Mouse (Mus musculus) layer of hippocampus, adult 11-12 months (tissue): ENCODE results near the gene Lcp2.
A peak's percentile ranks its signal among the peaks of the same experiment; 100 is the strongest.

ENCODE experiments used
- DNase-seq: peaks from one replicate; pipeline ENCODE4 v3.0.0; 2022; ENCODE audit warnings: low spot score

The Lcp2 gene

DNA sequence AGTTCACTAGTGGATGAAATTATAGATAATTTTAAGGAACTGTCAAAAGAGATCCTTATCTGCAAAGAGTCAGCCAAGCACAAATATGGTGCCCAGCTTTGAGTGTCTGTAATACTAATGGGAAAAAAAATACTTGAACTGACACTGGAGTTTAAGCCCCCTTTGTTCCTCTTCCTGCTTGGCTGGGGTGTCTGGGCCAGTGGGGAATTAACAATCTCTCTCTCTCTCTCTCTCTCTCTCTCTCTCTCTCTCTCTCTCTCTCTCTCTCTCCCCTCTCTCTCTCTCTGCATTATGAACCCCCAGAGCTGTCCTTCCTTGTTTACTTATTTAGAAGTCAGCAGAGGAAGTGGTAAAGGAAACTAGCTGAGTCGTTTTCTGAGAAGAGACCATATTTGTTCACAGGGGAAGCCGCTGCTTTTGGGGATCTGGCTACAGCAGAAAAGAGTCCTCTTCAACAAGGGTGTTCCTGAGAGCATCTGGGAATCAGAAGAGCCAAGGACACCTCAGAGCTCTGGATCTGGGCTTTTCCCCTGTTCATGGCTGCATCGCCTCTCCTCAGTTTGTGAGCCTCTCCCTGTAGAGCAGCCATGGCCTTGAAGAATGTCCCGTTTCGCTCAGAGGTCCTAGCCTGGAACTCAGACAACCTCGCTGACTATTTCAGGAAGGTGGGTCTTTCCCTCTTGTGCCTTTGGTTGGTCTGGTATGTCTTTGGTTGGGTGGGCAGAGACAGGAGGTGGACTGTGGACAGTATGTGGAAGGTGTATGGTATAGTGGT is at the start of gene Lcp2:
Gene Lcp2 (plus strand): TSS at position 154 of the 775 bp plus-strand sequence.
- no peak for DNase-seq

DNA sequence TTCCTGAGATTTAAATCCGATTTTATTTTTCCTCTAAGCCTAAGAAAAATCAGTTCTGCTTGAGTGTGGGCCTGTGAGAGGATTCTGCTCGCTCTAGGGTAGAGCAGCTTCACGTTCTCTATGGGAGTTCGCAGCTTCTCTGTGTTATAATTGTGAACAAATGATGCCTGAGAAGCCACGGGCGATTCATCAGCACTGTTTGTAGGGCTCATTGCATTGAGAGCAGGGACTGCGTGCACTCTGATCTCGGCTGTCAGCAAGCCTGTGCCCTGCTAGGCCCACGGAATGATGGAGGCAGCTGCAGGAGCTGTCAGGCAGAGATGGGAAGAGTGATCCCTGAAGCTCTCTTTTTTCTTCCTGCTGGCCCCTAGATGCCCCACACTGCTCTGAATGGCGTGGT is 48.5 kb upstream of the Lcp2 start:
- DNase-seq: no peak

DNA sequence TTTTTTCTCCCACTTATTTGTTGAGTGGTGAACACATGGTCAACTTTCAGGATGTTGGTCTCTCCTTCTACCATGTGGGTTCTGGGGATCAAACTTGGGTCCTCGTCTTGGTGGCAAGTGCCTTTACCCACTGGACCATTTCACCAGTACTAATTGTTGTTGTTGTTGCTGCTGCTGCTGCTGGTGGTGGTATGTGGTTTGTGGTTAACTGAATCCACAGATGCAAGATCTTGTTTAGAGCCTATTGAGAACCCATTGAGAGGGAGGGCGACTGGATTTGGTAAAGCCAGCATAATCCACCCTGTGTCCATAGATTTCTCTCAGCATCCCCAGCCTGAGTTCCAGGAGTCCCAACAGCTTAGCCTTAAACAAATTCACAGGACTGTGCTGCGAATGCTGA is 46.3 kb upstream of the Lcp2 start:
- no peak for DNase-seq

DNA sequence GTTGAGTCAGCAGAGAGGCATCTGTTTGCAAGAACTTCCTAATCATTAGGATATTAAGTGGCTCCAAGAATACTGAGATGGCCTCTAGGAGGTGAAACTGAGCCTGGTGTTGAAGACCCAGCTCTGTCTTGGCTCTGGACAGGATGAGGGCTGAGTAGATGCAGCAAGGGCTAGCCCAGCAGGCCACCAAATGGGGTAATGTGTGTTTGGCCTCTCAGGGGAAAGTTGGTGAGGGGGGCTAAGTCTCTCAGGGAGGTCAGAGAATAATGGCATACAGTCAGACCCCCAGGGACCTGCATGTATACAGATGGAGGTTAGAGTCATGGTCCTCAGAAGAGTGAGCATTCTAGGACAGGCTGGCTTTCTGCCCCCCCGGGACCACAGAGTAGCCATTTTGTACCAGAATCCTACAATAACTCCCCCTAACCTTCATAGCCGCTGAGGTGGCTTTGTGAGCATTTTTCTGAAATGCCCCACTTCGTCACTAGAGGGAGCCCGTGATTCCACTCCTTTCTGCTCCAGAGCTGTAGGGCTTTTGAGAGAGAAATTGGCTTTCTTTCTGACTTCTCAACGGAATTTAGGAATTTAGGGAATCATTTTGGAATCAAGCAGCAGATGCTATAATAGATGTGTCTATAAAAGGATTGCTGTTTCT is 44.7 kb upstream of the Lcp2 start:
- peak; percentile 71 for DNase-seq

DNA sequence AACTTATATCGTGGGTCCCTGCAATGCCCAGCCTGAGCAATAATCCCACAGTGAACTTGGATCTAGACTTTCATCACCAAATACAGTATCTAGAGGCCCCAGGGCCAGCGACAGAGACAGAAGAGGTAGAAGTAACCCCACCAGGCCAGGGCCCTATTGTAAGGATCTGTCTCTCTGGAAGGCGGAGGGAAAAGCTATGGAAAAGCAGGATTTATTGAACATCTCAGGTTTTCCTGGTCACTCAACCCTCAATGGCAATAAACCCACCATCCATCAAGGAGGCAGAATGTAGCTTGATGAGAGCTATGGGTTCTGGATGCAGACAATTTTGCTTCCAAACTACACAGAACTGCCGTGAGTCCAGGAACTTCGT is 44.1 kb upstream of the Lcp2 start:
- no peak for DNase-seq

DNA sequence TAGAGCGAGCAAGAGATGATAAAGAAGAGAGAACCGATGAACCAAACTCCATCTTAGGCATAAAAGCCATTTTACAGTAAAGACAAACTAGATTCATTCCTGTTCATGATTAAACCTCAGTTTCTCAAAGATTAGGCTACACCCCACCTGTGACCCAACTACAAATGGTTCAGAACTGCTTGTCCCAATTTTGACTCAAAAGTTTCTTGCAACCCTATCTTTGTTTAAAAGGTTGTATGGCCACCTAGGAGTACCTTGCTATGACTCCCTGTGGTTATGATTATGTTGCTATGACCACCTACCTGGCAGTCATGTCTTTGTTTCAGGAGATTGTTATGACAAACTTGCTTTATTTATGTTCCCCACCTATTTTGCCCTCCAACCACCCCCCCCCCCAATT is 39.1 kb upstream of the Lcp2 start:
- no peak for DNase-seq

DNA sequence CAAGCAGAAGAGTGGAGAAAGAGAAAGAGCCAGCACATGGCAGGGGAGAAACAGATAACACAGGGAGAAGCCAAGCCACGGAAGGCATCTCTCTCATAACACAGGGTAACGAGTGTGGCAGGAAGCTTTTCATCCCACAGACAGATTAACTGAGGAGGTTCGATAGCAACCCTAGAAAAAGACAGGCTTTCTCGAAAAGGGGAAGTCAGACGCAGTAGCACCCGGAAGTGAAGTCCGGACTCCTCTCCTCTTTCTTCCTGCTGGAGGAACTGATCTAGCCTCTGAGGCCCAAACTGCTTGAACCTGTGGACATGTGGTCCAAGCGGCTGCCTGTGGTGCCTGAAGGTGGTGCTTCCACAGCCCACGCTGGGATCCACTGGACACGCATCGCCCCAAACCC is 38.5 kb upstream of the Lcp2 start:
- no peak for DNase-seq

DNA sequence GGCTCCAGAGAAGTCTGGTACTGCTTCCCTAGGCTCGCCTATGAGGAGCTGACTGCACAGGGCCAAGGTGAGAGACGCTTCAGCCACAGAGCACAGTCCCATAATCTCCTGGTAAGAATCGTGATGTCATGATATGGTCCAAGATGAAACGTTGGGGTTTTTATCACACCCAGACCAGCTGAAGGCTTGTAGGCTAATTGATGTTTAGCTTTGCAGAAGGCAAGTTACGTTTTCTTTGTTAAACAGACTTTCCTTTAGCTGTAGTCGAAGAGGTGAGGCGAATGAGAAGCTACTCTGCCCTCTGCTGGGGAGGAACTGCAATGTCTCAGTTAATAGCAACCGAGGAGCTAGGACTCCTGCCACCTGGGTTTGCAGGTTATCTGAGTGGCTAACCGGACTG is 38.0 kb upstream of the Lcp2 start:
- peak; percentile 63 for DNase-seq

DNA sequence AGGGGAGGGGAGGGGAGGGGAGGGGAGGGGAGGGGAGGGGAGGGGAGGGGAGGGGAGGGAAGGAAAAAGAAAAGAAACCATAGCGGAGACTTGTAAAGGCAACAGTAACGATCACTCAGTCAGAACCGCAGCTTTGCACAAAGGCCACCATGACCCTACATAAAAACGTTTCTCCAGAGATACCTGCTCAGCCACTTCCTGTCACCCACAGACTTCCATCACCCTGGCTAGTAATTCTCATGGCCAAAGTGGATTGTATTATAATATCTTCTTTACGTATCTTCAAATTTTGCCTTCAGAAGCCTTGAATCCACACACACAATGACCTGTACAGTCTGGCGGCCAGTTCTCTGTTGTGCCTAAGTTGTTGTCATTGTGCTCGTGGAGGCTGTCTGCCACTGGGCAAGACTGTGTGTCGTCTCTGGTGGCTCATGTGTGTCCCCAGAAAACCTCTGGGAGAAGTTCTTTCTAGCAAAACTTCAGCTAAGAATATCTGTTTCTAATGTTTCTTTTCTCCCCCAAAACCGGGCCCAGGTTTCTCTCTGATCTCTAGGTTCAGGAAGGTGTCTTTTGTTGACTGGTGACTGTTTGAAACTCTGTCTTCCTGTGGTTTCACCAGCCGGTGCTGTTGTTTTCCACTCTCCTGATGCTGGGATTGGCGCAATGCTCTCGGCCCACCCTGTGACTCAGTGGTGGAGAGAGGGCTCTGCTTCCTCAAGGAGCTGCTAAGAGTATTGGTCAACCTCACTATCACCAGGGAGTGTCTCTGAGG is 37.2 kb upstream of the Lcp2 start:
- no peak for DNase-seq

DNA sequence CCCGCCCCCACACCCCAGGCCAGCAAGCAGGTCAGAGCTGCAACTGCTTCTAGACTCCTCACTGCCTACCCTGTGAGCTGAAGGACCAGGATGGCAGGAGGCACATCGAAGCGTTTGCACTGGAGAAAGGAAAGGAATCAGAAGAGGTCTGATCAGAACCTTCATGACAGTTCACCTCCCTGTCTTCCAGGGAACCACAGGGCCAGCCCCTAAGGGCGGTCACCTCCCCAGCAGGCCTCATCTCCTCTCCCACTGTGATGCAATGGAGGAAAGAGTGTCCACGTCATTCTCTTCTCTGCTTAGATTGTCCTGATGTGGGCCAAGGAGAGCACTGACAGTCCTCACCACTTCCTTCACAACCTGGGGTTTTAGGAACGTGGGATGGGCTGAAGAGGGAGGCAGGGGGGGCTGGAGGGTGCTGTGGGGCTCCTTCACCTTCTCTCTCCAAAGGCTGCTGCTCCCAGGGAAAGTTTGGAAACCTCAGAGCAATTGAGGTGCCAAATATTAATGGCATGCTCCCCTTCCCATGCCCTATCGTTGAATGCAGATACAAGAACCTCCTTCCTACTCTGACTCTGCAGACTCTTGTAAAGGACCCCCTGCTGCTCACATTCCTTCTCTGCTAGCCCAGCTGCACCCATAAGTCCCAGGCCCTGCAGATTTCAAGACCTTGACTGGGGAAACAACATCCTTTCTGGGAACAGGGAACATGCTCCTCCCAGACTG is 36.4 kb upstream of the Lcp2 start:
- no peak for DNase-seq

DNA sequence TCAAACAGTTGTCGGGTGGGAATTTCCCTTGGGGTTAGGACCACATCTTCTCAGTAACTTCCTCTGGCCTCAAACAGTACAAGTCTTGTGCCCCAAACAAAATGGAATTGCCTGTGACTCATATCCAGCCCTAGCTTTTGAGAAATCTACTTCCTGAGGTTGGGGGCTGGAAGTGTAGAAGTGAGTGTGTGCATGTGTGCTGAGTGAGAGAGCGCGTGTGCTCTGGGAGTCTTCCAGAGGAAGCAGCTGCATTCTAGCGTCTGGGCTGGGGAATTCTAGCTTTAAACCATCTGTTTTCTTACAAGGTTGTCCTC is 35.9 kb upstream of the Lcp2 start:
- peak; percentile 27 for DNase-seq

DNA sequence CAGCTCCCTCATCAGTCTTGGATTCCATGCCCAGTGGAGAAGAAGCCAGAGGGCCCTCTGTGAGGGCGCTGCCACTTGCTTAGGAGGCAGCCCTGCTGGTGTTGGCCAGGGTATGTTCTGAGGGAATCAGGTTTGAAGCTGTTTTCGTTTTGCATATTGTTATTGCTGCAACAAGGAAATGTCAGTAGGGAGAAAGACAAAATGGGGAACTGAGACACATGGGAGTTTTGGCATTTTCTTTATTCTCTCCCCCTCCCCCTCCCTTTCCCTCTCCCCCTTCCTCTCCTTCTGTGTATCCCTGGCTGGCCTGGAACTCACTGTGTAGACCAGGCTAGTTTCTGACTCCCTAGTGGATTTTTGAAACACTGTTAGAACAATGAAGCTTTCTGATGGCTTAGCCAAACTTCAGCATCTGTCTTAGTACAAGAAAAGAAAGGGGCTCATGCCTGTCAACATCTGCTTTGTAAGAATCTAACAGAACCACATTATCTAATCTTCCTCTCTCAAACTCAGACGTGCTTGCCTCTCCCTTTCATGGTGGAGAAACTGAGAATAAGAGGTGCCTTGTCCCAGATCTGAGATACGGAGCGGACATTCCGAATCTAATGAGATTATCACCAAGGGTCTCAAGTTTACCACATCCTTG is 34.6 kb upstream of the Lcp2 start:
- DNase-seq: no peak

DNA sequence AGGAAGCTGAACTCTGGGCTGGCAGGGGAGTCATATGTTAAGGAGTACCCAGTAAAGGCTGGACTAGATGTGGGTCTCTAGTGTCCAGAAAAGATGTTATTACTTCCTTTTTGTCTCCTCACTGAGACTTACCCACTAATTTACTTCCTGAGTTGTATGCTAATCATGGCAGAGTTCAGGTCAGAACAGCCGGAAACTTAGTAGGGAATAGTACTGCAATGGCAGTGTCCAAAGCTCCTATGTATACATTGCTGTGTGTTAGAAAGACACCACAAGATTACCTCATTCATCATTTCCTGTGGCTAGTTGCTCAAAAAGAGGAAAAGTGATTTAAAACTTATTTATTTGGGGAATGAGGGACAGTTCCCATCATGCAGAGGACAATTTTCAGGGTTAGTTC is 21.6 kb upstream of the Lcp2 start:
- no peak for DNase-seq

DNA sequence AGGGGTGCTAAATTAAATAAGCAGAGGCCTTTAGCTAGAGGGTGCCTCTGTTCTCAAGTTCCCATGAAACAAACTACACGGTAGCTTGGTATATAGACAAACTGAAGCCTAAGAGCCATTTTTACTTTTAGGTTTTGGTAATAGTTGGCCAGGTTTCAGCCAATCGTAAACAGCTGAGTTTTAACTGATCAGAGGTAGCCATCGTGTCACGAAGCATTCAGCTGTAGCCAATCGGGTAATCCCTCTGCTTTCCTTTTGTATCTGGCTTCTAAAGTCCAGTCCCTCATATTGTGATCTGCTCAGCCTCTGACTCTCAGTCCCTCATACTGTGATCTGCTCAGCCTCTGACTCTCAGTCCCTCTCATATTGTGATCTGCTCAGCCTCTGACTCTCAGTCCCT is 17.1 kb upstream of the Lcp2 start:
- no peak for DNase-seq

DNA sequence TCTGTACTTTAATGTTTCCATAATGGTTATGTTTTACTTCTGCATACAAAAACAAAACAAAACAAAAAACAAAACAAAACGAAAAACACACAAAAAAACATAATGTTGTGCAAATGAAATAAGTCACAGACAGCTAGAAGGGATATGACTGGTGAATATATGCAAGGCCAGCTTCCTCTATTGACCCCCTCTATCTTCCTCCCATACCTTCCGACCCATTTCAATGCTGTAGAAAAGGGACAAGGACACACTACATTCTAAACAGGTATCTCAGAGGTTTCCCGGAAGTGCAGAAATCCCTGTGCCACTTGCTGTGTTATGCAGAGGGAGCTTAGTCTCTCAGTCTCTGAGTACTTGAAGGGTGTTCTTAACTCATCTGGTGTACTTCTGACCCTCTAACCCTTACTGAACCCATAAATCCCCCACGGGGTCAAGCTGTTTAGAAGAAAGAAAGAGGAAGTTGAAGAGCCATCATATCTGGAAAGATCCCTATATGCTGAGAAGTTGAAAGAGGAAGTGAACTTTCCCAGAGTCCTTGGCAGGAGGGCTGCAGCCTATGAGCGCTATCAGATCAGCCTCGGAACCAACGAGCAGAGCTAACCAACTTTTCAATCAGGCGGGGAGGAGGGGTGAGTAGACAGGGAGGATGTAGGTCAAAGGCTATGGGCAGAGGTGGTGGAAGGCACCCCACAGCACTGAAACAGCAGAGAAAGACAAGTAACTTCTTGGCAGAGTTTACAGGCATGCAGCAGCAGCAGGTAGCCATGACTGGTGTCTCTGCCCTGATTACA is 15.5 kb upstream of the Lcp2 start:
- DNase-seq: no peak

DNA sequence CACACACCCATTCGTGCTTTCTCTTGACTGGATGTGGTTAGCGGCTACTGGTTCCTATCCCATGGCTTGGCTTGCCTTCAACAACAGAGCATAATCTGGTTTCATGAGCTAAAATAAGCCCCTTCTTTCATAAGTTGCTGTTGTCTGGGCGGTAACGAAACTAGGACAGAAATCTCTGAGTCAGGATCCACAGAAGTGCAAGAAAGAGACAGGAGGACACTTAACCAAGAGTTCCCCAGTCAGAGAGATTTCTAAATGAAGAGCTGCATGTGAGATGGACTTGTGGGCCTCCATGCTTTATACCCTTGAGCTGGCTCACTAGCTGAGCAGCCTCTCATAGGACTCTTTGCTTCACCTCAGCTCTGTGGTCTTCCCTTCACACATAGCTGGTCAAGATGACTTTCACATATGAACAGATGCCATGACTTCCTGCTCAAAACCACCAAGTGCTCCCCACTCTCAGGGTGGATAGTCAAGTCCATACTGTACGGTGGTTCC is 12.7 kb upstream of the Lcp2 start:
- DNase-seq: no peak

DNA sequence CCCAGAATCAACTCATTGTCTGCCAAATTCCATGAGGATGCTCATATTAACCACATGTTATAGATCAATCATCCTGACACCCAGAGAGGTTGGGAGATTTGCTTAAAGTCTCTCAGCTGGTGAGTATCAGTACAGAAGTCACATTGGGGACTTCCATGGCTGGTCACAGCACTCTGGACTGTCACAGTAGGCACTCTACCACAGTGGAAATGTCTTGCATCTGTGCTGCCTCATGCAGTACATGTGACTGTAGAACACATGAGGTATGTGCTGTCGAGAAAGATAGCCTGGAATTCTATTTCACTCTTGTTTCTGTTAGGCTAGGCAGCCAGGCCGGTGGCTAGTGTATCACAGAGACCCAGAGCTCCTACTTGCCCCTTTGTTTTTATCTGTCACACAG is 11.9 kb upstream of the Lcp2 start:
- no peak for DNase-seq

DNA sequence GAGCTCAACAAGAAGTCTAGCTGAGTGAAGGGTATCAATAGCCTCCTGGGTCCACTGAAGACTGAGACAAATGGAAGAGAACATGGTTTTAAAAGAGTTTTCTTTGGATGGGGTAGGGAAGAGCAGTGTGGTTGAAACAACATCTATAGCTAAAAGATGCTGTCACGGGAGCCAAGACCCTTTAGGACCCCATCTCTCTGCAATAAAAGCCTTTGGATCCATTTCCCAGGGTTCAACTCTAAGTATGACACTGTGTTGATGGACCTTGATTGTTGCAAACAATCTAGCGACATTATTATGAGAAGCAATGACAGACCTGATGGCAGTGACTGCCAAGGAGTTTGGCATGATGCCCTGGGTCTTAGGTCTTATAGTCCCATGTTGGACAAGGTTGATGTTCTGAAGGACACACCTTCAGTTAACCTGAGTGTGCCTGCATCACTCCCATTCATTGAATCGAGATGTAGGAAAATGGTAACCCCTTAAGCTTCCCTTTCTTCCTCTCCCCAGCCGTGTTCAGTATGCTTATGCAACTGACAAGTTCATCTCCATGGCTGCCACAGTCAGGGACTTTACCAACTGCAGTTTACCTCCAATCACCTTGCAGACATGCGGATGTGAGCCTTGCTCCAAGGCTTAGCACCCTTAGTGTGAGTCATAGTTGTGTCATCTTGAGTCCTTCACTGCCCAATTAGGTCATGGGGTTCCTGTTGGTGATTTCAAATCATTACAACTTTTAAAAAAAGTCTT is 10.6 kb upstream of the Lcp2 start:
- no peak for DNase-seq

DNA sequence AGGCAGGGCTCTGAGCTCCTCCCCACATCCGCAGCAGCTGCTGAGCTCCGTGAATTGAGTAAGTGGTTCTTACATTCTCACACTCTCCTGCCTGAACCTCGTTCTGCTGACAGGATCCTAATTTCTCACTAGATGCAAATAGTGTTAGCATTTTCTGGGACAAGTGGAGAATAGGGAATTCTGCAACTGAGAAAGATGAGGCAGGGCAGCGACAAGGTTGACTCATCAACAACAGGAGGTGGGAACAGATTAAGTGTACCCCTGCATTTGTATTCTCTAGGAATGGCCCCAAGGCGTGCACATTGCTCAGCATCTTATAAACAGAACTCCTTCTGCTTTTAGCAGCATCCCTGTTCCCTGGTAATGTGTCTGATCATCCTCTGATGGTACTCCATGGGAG is 6.7 kb upstream of the Lcp2 start:
- DNase-seq: no peak

DNA sequence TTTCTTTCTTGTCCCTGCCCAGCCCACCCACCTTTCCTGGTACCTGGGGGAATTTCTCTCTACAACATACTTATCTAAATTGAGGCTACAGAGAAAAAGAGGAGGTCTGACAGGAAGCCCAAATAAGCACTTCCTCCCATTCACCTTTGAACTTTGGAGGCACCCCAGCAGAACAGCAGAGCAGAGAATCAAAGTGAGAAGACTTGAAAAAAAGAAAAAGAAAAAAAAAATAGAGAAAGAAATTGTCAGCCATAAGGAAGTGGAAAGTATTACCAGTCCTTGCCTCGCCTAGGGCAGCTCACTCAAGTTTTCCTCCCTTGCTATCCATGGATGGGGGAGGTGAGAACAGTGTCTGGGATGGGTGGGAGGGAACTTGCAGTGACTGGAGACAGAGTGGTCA is 3.9 kb upstream of the Lcp2 start:
- DNase-seq: no peak

DNA sequence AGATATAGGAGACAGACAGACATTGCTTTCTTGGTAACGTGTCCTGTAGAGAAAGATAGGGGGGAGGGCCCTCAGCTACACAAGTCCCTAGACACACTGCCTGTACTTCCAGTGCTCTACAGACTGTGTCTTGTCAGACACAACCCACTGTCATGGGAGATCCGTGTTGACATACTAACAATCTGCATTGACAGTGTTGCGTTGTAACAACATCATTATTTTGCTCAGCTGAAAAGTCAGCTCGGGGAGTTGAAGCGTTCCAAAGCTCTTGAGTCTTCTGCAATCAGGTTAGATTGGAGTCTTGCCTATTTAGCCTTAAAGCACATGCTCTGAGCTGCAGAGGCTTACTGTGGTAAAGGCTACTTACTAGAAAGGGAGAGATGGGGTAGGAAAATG is 820 bp downstream of the Lcp2 start:
- no peak for DNase-seq
